Mouse (Mus musculus): ENCODE data around the gene Stard5. TPM values are rescaled to one million over a fixed set of nuclear protein-coding genes. Genes with fewer than 3 reads are reported as not detected.
A peak's percentile ranks its signal among the peaks of the same experiment; 100 is the strongest.

Stard5 gene
- polyA plus RNA-seq, 2 experiments = 18.5 to 23.7 TPM

- Histone ChIP-seq H3K9ac (ENCODE audit: low read depth, low read length, severe bottlenecking) (no peak overlapping the region), H3K9me3 (ENCODE audit: control insufficient read depth, low read length) (no peaks in the 10 kb centered on the region), H3K4me3 (replicated peaks; ENCODE audit: low read length) (no peak overlapping the region), H3K27ac (replicated peaks; ENCODE audit: low read depth, low read length) (no peak overlapping the region), H3K4me1 (ENCODE audit: control insufficient read depth, insufficient read depth, low read length) (no peaks in the 10 kb centered on the region), H3K36me3 (ENCODE audit: control insufficient read depth, insufficient read depth, low read length) (no peaks in the 10 kb centered on the region), H3K27me3 (ENCODE audit: control insufficient read depth, insufficient read depth, low read length) (no peaks in the 10 kb centered on the region), H3K4me2 (replicated peaks; ENCODE audit: low read depth, low read length, severe bottlenecking) (no peak overlapping the region)
- WGBS = 84% methylated on average over 6 of the region's 6 CpGs
- no peak for ATAC-seq (ENCODE audit: low FRiP score, low read depth)
- DNase-seq (ENCODE audit: low spot score) = no peak
- TF ChIP-seq POLR2A (IDR thresholded peaks at IDR 0.05; ENCODE audit: borderline replicate concordance, extremely low read depth, insufficient read depth, insufficient read length) = no peak
Observed at GRCm38 (mm10) chr7:83662711-83663375, 31.1 kb downstream of the Stard5 start.

GRCm38 (mm10) chr7:83666087-83666595 is 34.4 kb downstream of the Stard5 start:
- Histone ChIP-seq H3K4me2 (replicated peaks; ENCODE audit: low read depth, low read length, severe bottlenecking) (no peak overlapping the region), H3K27ac (replicated peaks; ENCODE audit: low read depth, low read length) (no peak overlapping the region), H3K36me3 (ENCODE audit: control insufficient read depth, insufficient read depth, low read length) (no peaks in the 10 kb centered on the region), H3K9me3 (ENCODE audit: control insufficient read depth, low read length) (no peaks in the 10 kb centered on the region), H3K9ac (ENCODE audit: low read depth, low read length, severe bottlenecking) (no peak overlapping the region), H3K4me3 (replicated peaks; ENCODE audit: low read length) (no peak overlapping the region), H3K27me3 (ENCODE audit: control insufficient read depth, insufficient read depth, low read length) (no peaks in the 10 kb centered on the region), H3K4me1 (ENCODE audit: control insufficient read depth, insufficient read depth, low read length) (no peaks in the 10 kb centered on the region)
- 86% methylated on average over 4 of the region's 4 CpGs for WGBS
- TF ChIP-seq POLR2A (IDR thresholded peaks at IDR 0.05; ENCODE audit: borderline replicate concordance, extremely low read depth, insufficient read depth, insufficient read length) = no peak
- ATAC-seq (ENCODE audit: low FRiP score, low read depth) (no peak), DNase-seq (ENCODE audit: low spot score) (no peak)

- WGBS = 83% methylated on average over 5 of the region's 5 CpGs
- no peaks in the 10 kb centered on the region for H3K4me1 ChIP-seq (ENCODE audit: control insufficient read depth, insufficient read depth, low read length)
- no peak overlapping the region for H3K4me2 ChIP-seq (replicated peaks; ENCODE audit: low read depth, low read length, severe bottlenecking)
- no peak overlapping the region for H3K27ac ChIP-seq (replicated peaks; ENCODE audit: low read depth, low read length)
- no peak overlapping the region for H3K4me3 ChIP-seq (replicated peaks; ENCODE audit: low read length)
- no peaks in the 10 kb centered on the region for H3K36me3 ChIP-seq (ENCODE audit: control insufficient read depth, insufficient read depth, low read length)
- no peaks in the 10 kb centered on the region for H3K9me3 ChIP-seq (ENCODE audit: control insufficient read depth, low read length)
- DNase-seq (ENCODE audit: low spot score) = no peak
- no peak for TF ChIP-seq POLR2A (IDR thresholded peaks at IDR 0.05; ENCODE audit: borderline replicate concordance, extremely low read depth, insufficient read depth, insufficient read length)
- ATAC-seq (ENCODE audit: low FRiP score, low read depth) = no peak
- no peak overlapping the region for H3K9ac ChIP-seq (ENCODE audit: low read depth, low read length, severe bottlenecking)
- H3K27me3 ChIP-seq (ENCODE audit: control insufficient read depth, insufficient read depth, low read length) = no peaks in the 10 kb centered on the region
Observed at GRCm38 (mm10) chr7:83667936-83668645, 36.3 kb downstream of the Stard5 start.

GRCm38 (mm10) chr7:83668724-83669123 is 37.0 kb downstream of the Stard5 start:
- no peaks in the 10 kb centered on the region for H3K9me3 ChIP-seq (ENCODE audit: control insufficient read depth, low read length)
- H3K4me3 ChIP-seq (replicated peaks; ENCODE audit: low read length) = no peak overlapping the region
- H3K36me3 ChIP-seq (ENCODE audit: control insufficient read depth, insufficient read depth, low read length) = no peaks in the 10 kb centered on the region
- no peak for TF ChIP-seq POLR2A (IDR thresholded peaks at IDR 0.05; ENCODE audit: borderline replicate concordance, extremely low read depth, insufficient read depth, insufficient read length)
- H3K27ac ChIP-seq (replicated peaks; ENCODE audit: low read depth, low read length) = no peak overlapping the region
- 17% methylated on average over 1 of the region's 1 CpGs for WGBS
- ATAC-seq (ENCODE audit: low FRiP score, low read depth) (0 out of 2 replicates have a peak, but pooled peaks have one; percentile 41), DNase-seq (ENCODE audit: low spot score) (peak; percentile 77)
- no peak overlapping the region for H3K4me2 ChIP-seq (replicated peaks; ENCODE audit: low read depth, low read length, severe bottlenecking)
- no peaks in the 10 kb centered on the region for H3K27me3 ChIP-seq (ENCODE audit: control insufficient read depth, insufficient read depth, low read length)
- H3K9ac ChIP-seq (ENCODE audit: low read depth, low read length, severe bottlenecking) = no peak overlapping the region
- no peaks in the 10 kb centered on the region for H3K4me1 ChIP-seq (ENCODE audit: control insufficient read depth, insufficient read depth, low read length)

- 86% methylated on average over 6 of the region's 6 CpGs for WGBS
- Histone ChIP-seq H3K9ac (ENCODE audit: low read depth, low read length, severe bottlenecking) (no peak overlapping the region), H3K27me3 (ENCODE audit: control insufficient read depth, insufficient read depth, low read length) (no peaks in the 10 kb centered on the region), H3K4me1 (ENCODE audit: control insufficient read depth, insufficient read depth, low read length) (no peaks in the 10 kb centered on the region), H3K36me3 (ENCODE audit: control insufficient read depth, insufficient read depth, low read length) (no peaks in the 10 kb centered on the region), H3K4me3 (replicated peaks; ENCODE audit: low read length) (no peak overlapping the region), H3K4me2 (replicated peaks; ENCODE audit: low read depth, low read length, severe bottlenecking) (no peak overlapping the region), H3K9me3 (ENCODE audit: control insufficient read depth, low read length) (no peaks in the 10 kb centered on the region), H3K27ac (replicated peaks; ENCODE audit: low read depth, low read length) (no peak overlapping the region)
- no peak for ATAC-seq (ENCODE audit: low FRiP score, low read depth)
- DNase-seq (ENCODE audit: low spot score) = no peak
- TF ChIP-seq POLR2A (IDR thresholded peaks at IDR 0.05; ENCODE audit: borderline replicate concordance, extremely low read depth, insufficient read depth, insufficient read length) = no peak
Observed at GRCm38 (mm10) chr7:83671573-83671972, 39.8 kb downstream of the Stard5 start.

Data from limb, embryonic 14.5 days (tissue).